Mouse (Mus musculus): ENCODE data around the gene Grid1. TPM values are rescaled to one million over a fixed set of nuclear protein-coding genes. Genes with fewer than 3 reads are reported as not detected.

Grid1 gene
- polyA plus RNA-seq, 1 experiment from 2014 or later: 0.49 TPM

DNA sequence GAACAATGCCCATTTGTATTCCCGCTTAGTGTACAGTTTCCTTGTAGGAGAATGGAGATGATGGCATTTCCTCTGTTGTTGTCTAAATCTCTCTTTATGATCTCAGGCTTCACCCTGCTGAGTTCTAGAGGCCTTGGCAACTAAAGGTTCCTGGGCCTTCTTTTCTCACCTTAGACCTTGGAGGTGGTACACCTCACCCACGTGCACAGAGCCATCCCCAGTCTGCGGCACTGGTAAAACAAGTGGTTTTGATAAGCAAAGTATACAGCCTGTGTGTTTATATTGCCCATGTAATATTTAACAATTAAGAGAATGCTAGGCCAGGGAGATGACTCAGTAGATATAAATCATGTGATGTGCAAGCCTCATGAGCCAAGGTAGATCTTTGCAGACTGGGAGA, 718.9 kb downstream of the Grid1 start:
- DNase-seq (ENCODE audit: low spot score): no peak
- WGBS: 71% methylated on average over 3 of the region's 3 CpGs
- no peak overlapping the region for H3K27ac ChIP-seq (ENCODE audit: low read depth)
- ATAC-seq (replicated peaks; ENCODE audit: low FRiP score, low TSS enrichment, low read depth): no peak
- no peaks in the 10 kb centered on the region for H3K27me3 ChIP-seq (replicated peaks; ENCODE audit: control insufficient read depth, insufficient read depth, low read length)
- no peak overlapping the region for H3K4me3 ChIP-seq (ENCODE audit: low read depth, low read length)
- H3K9me3 ChIP-seq (ENCODE audit: control insufficient read depth, low read length): no peaks in the 10 kb centered on the region
- H3K4me1 ChIP-seq (replicated peaks; ENCODE audit: control insufficient read depth, insufficient read depth, low read length): 0 out of 2 replicates have a peak, but pooled peaks cover 3% of the 10 kb centered on the region
- no peak overlapping the region for H3K4me2 ChIP-seq (ENCODE audit: low read length)
- no peak overlapping the region for H3K9ac ChIP-seq (ENCODE audit: low read length)
- H3K36me3 ChIP-seq (ENCODE audit: control insufficient read depth, insufficient read depth, low read length): no peaks in the 10 kb centered on the region

DNA sequence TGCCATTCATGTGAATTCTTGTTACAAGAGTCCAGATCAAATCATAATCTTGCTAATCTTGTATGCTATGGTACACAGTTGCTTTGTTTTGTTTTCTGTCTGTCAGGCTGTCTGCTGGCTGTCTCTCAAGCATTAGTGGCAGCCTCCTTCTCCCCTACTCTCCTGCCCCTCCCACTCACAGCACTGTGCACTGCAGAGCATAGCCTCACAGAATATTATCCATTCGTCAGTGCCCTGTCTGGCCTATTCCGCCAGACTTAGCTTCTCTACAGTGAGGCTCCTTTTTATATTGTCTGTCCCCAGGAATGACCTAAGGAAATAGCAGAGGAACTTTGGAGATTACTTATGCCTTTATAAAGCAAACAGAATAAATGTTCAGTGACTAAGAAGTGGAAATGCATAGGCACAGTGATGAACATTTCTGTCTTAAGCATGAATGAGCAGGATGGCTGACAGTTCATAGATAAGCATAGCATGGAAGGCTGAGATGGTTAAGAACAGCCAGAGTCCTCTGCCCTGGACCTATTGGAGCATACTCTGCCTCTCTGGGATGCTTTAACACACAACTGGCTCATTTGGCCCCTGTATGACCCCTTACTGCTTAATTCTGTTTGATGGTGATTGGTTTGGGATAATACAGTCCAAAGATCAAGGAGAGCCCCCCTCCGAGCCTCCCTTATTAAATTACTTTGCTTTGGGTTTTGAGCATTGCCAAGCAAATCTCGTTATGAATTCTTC, 721.5 kb downstream of the Grid1 start:
- DNase-seq (ENCODE audit: low spot score) (no peak), ATAC-seq (replicated peaks; ENCODE audit: low FRiP score, low TSS enrichment, low read depth) (no peak)
- Histone ChIP-seq H3K4me1 (replicated peaks; ENCODE audit: control insufficient read depth, insufficient read depth, low read length) (0 out of 2 replicates have a peak, but pooled peaks cover 3% of the 10 kb centered on the region), H3K36me3 (ENCODE audit: control insufficient read depth, insufficient read depth, low read length) (no peaks in the 10 kb centered on the region), H3K9ac (ENCODE audit: low read length) (no peak overlapping the region), H3K4me2 (ENCODE audit: low read length) (no peak overlapping the region), H3K9me3 (ENCODE audit: control insufficient read depth, low read length) (no peaks in the 10 kb centered on the region), H3K27ac (ENCODE audit: low read depth) (no peak overlapping the region), H3K27me3 (replicated peaks; ENCODE audit: control insufficient read depth, insufficient read depth, low read length) (no peaks in the 10 kb centered on the region), H3K4me3 (ENCODE audit: low read depth, low read length) (no peak overlapping the region)
- 47% methylated on average over 4 of the region's 4 CpGs for WGBS

DNA sequence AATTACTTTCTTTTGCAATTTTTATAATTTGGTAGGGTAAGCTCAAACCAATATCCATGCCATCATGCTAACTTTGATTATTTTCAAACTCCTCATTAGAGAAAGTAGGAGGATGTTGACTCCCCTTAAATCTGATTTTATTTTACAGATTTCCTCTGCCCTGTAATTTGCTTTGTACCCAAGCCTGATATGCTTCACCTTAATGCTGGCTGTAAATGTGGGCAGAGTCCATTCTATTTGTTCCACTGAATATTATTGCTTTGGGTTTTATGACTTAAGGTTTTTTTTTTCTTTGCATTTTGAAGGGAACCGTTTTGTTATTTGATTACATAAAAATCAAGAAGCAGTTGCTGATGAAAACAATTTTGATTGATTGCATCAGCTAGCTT, 722.1 kb downstream of the Grid1 start:
- Histone ChIP-seq H3K27ac (ENCODE audit: low read depth) (no peak overlapping the region), H3K9ac (ENCODE audit: low read length) (no peak overlapping the region), H3K4me3 (ENCODE audit: low read depth, low read length) (no peak overlapping the region), H3K9me3 (ENCODE audit: control insufficient read depth, low read length) (no peaks in the 10 kb centered on the region), H3K4me2 (ENCODE audit: low read length) (no peak overlapping the region), H3K36me3 (ENCODE audit: control insufficient read depth, insufficient read depth, low read length) (no peaks in the 10 kb centered on the region), H3K27me3 (replicated peaks; ENCODE audit: control insufficient read depth, insufficient read depth, low read length) (no peaks in the 10 kb centered on the region), H3K4me1 (replicated peaks; ENCODE audit: control insufficient read depth, insufficient read depth, low read length) (0 out of 2 replicates have a peak, but pooled peaks cover 3% of the 10 kb centered on the region)
- 56% methylated on average over 1 of the region's 1 CpGs for WGBS
- no peak for DNase-seq (ENCODE audit: low spot score)
- ATAC-seq (replicated peaks; ENCODE audit: low FRiP score, low TSS enrichment, low read depth): no peak

DNA sequence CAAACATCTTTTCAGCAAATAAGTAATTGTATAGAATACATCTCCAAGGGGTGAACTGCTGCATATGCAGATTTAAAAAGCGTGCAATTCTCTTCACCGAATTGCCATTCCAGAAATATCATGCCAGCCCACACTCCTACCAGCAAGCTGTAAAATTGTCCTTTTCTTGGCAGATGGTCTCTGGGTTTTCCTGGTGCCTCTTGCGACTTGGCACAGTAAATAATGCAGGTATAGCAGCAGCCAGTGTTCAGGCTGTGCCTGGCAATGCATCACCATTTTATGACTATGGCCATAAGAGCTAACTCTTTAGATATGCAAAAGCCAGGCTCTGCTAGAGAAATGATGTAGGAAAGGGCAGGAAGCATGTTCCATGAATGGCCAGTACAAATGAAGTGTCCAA, 734.4 kb downstream of the Grid1 start:
- no peaks in the 10 kb centered on the region for H3K36me3 ChIP-seq (ENCODE audit: control insufficient read depth, insufficient read depth, low read length)
- WGBS: 89% methylated on average over 3 of the region's 3 CpGs
- H3K4me1 ChIP-seq (replicated peaks; ENCODE audit: control insufficient read depth, insufficient read depth, low read length): no peaks in the 10 kb centered on the region
- no peak overlapping the region for H3K27ac ChIP-seq (ENCODE audit: low read depth)
- no peak for DNase-seq (ENCODE audit: low spot score)
- H3K4me2 ChIP-seq (ENCODE audit: low read length): no peak overlapping the region
- no peak overlapping the region for H3K9ac ChIP-seq (ENCODE audit: low read length)
- ATAC-seq (replicated peaks; ENCODE audit: low FRiP score, low TSS enrichment, low read depth): no peak
- no peaks in the 10 kb centered on the region for H3K27me3 ChIP-seq (replicated peaks; ENCODE audit: control insufficient read depth, insufficient read depth, low read length)
- H3K9me3 ChIP-seq (ENCODE audit: control insufficient read depth, low read length): no peaks in the 10 kb centered on the region
- H3K4me3 ChIP-seq (ENCODE audit: low read depth, low read length): no peak overlapping the region

DNA sequence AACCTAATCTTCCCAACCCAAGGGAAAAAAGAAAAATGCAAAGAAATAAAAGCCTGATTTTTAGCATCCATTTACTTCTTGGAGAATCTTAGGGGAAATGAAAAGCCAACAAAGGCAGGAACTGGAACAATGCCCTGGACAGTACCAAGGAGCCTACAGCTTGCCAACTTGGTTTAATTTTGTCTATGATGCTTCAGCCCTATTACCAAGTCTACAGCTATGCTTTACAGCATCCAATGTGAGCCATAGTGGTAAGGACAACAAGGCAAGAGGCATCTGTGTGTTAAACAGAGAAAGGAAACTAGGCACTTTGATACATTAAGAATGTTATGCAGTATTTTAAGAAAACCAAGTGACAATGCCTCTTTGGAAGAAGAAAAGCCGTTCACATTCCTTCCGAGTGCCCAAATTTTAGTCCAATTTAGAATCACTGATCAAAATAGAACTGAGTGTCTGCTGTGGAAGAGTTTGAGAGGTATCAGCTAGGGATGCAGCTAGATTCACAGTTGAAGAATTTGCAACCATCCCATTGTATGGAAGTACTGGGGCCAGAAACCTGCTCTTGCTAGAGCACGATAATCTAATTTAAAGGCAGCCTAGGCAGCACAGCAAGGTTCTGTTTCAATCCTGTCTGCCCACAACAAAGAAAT, 741.5 kb downstream of the Grid1 start:
- no peak overlapping the region for H3K9ac ChIP-seq (ENCODE audit: low read length)
- H3K9me3 ChIP-seq (ENCODE audit: control insufficient read depth, low read length): no peaks in the 10 kb centered on the region
- ATAC-seq (replicated peaks; ENCODE audit: low FRiP score, low TSS enrichment, low read depth): no peak
- no peaks in the 10 kb centered on the region for H3K36me3 ChIP-seq (ENCODE audit: control insufficient read depth, insufficient read depth, low read length)
- no peak for DNase-seq (ENCODE audit: low spot score)
- WGBS: 88% methylated on average over 3 of the region's 3 CpGs
- H3K4me2 ChIP-seq (ENCODE audit: low read length): no peak overlapping the region
- H3K27me3 ChIP-seq (replicated peaks; ENCODE audit: control insufficient read depth, insufficient read depth, low read length): no peaks in the 10 kb centered on the region
- H3K4me3 ChIP-seq (ENCODE audit: low read depth, low read length): no peak overlapping the region
- no peaks in the 10 kb centered on the region for H3K4me1 ChIP-seq (replicated peaks; ENCODE audit: control insufficient read depth, insufficient read depth, low read length)
- no peak overlapping the region for H3K27ac ChIP-seq (ENCODE audit: low read depth)

DNA sequence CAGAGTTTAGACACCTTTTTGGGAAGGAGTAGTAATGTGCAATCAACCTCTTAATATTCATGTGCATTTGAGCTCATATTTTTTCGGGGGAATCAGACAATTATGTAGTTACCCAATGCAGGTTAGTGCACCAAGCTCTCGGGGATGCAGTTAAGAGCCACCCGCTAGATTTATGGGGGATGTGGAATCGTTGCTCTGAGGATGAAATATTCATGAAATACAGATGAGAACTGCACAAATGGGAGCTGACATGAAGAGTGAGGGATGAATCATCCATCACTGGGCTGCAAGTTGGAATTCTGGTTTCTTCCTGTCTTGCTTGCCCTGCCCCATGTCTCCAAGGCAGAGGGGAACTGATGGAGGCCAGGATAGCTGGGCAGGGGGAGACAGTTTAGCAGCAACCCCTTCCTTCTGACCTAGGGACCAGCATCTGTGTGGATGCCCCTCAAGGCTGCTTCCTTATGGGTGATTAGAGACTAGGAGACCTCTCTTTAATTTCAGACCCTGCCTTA, 753.1 kb downstream of the Grid1 start:
- 84% methylated on average over 4 of the region's 4 CpGs for WGBS
- no peak overlapping the region for H3K9ac ChIP-seq (ENCODE audit: low read length)
- no peaks in the 10 kb centered on the region for H3K4me1 ChIP-seq (replicated peaks; ENCODE audit: control insufficient read depth, insufficient read depth, low read length)
- H3K4me3 ChIP-seq (ENCODE audit: low read depth, low read length): no peak overlapping the region
- no peaks in the 10 kb centered on the region for H3K36me3 ChIP-seq (ENCODE audit: control insufficient read depth, insufficient read depth, low read length)
- H3K27ac ChIP-seq (ENCODE audit: low read depth): no peak overlapping the region
- ATAC-seq (replicated peaks; ENCODE audit: low FRiP score, low TSS enrichment, low read depth) (no peak), DNase-seq (ENCODE audit: low spot score) (no peak)
- H3K27me3 ChIP-seq (replicated peaks; ENCODE audit: control insufficient read depth, insufficient read depth, low read length): no peaks in the 10 kb centered on the region
- H3K4me2 ChIP-seq (ENCODE audit: low read length): no peak overlapping the region
- H3K9me3 ChIP-seq (ENCODE audit: control insufficient read depth, low read length): no peaks in the 10 kb centered on the region

DNA sequence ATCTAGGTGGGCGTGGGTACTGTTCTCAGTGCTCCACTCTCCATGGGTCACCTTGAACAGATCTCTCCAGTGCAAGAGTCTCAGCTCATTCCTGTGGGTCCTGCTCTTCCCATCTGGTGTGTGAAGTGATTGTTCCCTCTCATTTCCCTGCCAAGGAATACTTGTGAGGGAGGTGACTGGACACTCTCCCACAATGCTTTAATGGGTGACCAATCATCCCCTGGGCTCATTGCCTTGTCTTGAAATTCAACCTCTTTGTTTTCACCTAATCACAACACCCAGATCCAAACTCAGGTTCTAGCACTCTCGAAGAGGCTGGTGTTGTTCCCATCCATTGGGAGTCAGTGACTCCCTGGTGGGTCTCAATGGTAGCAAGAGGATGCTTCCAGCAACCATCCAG, 754.6 kb downstream of the Grid1 start:
- Histone ChIP-seq H3K4me1 (replicated peaks; ENCODE audit: control insufficient read depth, insufficient read depth, low read length) (no peaks in the 10 kb centered on the region), H3K36me3 (ENCODE audit: control insufficient read depth, insufficient read depth, low read length) (no peaks in the 10 kb centered on the region), H3K4me3 (ENCODE audit: low read depth, low read length) (no peak overlapping the region), H3K27me3 (replicated peaks; ENCODE audit: control insufficient read depth, insufficient read depth, low read length) (no peaks in the 10 kb centered on the region), H3K9ac (ENCODE audit: low read length) (no peak overlapping the region), H3K4me2 (ENCODE audit: low read length) (no peak overlapping the region), H3K27ac (ENCODE audit: low read depth) (no peak overlapping the region), H3K9me3 (ENCODE audit: control insufficient read depth, low read length) (no peaks in the 10 kb centered on the region)
- no peak for DNase-seq (ENCODE audit: low spot score)
- no peak for ATAC-seq (replicated peaks; ENCODE audit: low FRiP score, low TSS enrichment, low read depth)
- WGBS: 85% methylated on average over 2 of the region's 2 CpGs

DNA sequence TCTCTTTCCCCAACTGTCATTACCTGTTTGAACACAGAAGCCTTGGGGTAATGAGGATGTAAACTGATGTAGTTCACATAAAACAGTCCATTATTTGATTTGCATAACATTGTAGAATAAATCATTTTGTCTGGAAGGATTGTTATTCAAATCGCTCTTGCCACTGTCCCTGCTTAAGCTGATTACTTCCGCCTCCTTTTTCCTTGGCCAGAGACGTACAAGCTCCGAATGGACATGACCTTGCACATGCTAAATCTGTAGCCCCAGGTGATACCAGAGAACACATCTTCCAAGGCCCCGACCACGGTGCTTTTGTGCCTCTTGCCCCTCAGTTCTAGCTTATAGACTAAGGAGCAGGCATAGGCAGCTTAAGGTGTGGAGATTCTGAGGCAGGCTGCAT, 755.4 kb downstream of the Grid1 start:
- no peak for DNase-seq (ENCODE audit: low spot score)
- no peak overlapping the region for H3K4me3 ChIP-seq (ENCODE audit: low read depth, low read length)
- WGBS: 83% methylated on average over 6 of the region's 6 CpGs
- H3K9me3 ChIP-seq (ENCODE audit: control insufficient read depth, low read length): no peaks in the 10 kb centered on the region
- H3K4me1 ChIP-seq (replicated peaks; ENCODE audit: control insufficient read depth, insufficient read depth, low read length): no peaks in the 10 kb centered on the region
- no peaks in the 10 kb centered on the region for H3K27me3 ChIP-seq (replicated peaks; ENCODE audit: control insufficient read depth, insufficient read depth, low read length)
- H3K36me3 ChIP-seq (ENCODE audit: control insufficient read depth, insufficient read depth, low read length): no peaks in the 10 kb centered on the region
- no peak overlapping the region for H3K27ac ChIP-seq (ENCODE audit: low read depth)
- H3K4me2 ChIP-seq (ENCODE audit: low read length): no peak overlapping the region
- no peak overlapping the region for H3K9ac ChIP-seq (ENCODE audit: low read length)
- ATAC-seq (replicated peaks; ENCODE audit: low FRiP score, low TSS enrichment, low read depth): no peak

DNA sequence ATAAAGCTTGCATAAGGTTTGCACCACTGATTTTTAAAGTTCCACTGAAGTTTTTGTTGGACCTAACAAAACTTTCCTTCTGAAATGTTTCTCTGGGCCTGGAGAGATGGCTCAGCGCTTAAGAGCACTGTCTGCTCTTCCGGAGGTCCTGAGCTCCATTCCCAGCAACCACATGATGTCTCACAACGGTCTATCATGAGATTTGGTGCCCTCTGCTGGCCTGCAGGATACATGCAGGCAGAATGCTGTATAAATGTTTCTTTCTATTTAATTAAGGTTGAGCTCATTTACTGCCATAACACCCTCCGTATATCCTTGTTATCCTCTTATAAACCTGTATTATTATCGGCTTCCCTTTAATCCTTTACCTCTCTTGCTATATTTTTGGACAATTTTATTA, 805.8 kb downstream of the Grid1 start:
- no peak overlapping the region for H3K9ac ChIP-seq (ENCODE audit: low read length)

More for the DNA sequence above, 805.8 kb downstream of the Grid1 start:
- Histone ChIP-seq H3K4me2 (ENCODE audit: low read length) (no peak overlapping the region), H3K27ac (ENCODE audit: low read depth) (no peak overlapping the region), H3K4me1 (replicated peaks; ENCODE audit: control insufficient read depth, insufficient read depth, low read length) (no peaks in the 10 kb centered on the region), H3K4me3 (ENCODE audit: low read depth, low read length) (no peak overlapping the region), H3K27me3 (replicated peaks; ENCODE audit: control insufficient read depth, insufficient read depth, low read length) (no peaks in the 10 kb centered on the region), H3K9me3 (ENCODE audit: control insufficient read depth, low read length) (no peaks in the 10 kb centered on the region), H3K36me3 (ENCODE audit: control insufficient read depth, insufficient read depth, low read length) (no peaks in the 10 kb centered on the region)
- WGBS: 87% methylated on average over 5 of the region's 5 CpGs
- ATAC-seq (replicated peaks; ENCODE audit: low FRiP score, low TSS enrichment, low read depth): no peak
- no peak for DNase-seq (ENCODE audit: low spot score)
